Mouse (Mus musculus) spleen, adult 2 months (tissue): ENCODE data around the gene Ank.

Source experiments
- CTCF ChIP-seq: fragments of 200-500 bp; IDR thresholded peaks from 2 replicates; pipeline ENCODE4 v1.5.1; 2011; ENCODE audit warnings: mild to moderate bottlenecking, inconsistent platforms; ENCODE audit not compliant: insufficient read depth, insufficient read length, insufficient replicate concordance; ENCODE audit errors: extremely low read depth
- POLR2A ChIP-seq: fragments of 200-500 bp; IDR thresholded peaks from 2 replicates; pipeline ENCODE4 v1.6.1; 2011; ENCODE audit warnings: low read depth, low read length, inconsistent platforms

GRCm38 (mm10) chr15:27630601-27631383, 164.3 kb downstream of the Ank start, which contains the start of gene Otulin:
- TF ChIP-seq CTCF (no peak), POLR2A (peak; percentile 73)
